Mouse (Mus musculus): ENCODE measurements around the gene Fam129a. TPM values are rescaled to one million over a fixed set of nuclear protein-coding genes. Genes with fewer than 3 reads are reported as not detected.

Gene Fam129a
- polyA plus RNA-seq, 1 experiment from 2014 or later, result 13.1 TPM

DNA sequence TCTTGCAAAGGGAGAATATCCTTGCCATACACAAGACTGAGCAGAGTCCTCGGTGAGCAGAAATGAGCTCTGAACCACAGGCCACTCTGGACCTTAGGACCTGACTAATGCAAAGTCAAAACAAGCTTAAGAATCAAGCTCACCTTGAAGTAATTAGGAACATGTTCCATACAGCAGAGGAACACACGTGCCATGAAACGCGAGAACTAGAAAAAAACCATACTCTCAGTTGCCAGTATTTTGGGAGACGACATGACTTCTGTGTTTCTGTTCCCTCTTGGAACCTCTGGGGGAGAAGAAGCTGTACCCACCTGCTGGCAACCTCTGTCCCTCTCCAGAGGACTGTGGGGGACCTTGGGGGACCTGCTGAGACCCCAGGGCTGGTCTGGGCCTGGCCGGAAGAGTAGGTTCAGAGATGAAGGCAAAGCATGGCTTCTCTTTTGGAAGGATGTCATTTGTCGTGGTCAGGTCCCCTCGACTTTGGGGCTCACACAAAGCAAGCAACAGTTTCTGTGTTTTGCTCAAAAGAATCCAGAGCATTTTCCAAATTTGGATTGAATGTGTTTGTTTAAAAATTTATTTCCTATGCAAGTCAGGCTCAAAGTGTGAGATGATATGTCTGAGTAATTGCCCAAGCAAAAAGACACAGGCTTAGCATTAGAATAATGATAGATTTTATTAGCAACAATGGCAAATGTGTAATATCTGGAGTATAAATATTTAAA, 12.6 kb downstream of the Fam129a start:
- H3K27me3 ChIP-seq (replicated peaks; ENCODE audit: insufficient read depth, low read length), result no peaks in the 10 kb centered on the region
- ATAC-seq, result no peak; the same call in 1 of the 2 replicates
- H3K36me3 ChIP-seq (ENCODE audit: insufficient read depth, low read length), result no peaks in the 10 kb centered on the region
- H3K9ac ChIP-seq (replicated peaks; ENCODE audit: low read depth), result no peak overlapping the region
- no peaks in the 10 kb centered on the region for H3K9me3 ChIP-seq (ENCODE audit: low read length)
- no peak overlapping the region for H3K4me2 ChIP-seq (replicated peaks; ENCODE audit: low read depth, low read length)
- H3K4me1 ChIP-seq (ENCODE audit: insufficient read depth, low read depth, low read length), result 0 out of 2 replicates have a peak, but pooled peaks cover 4% of the 10 kb centered on the region
- peak; percentile 40 for DNase-seq (ENCODE audit: low spot score)
- no peak overlapping the region for H3K27ac ChIP-seq (ENCODE audit: low read length)
- TF ChIP-seq EP300 (IDR thresholded peaks at IDR 0.05), result peak; percentile 49; the same call in 1 of the 2 replicates
- TF ChIP-seq CTCF (IDR thresholded peaks at IDR 0.05), result no peak
- H3K4me3 ChIP-seq (ENCODE audit: low read depth, low read length), result no peak overlapping the region
- WGBS, result 58% methylated on average over 8 of the region's 8 CpGs

DNA sequence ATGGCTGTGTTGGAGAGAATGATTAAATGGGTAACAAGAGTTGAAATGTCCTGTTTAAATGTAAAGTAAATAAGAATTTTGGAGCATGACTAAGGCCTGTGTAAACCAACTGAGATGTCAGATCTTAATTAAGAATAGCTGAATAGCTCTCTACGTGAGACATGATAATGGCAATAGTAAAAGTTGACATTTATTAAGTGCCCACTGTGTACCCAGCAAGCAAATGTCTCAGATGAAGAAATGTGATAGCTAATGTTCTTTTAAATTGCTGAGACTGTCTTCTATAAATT, 13.1 kb downstream of the Fam129a start:
- no peak overlapping the region for H3K4me2 ChIP-seq (replicated peaks; ENCODE audit: low read depth, low read length)
- H3K4me1 ChIP-seq (ENCODE audit: insufficient read depth, low read depth, low read length), result 0 out of 2 replicates have a peak, but pooled peaks cover 4% of the 10 kb centered on the region
- no peak overlapping the region for H3K27ac ChIP-seq (ENCODE audit: low read length)
- no peaks in the 10 kb centered on the region for H3K27me3 ChIP-seq (replicated peaks; ENCODE audit: insufficient read depth, low read length)
- peak; percentile 48 for ATAC-seq
- no peak for DNase-seq (ENCODE audit: low spot score)
- TF ChIP-seq EP300 (IDR thresholded peaks at IDR 0.05), result no peak
- TF ChIP-seq CTCF (IDR thresholded peaks at IDR 0.05), result no peak
- no peaks in the 10 kb centered on the region for H3K9me3 ChIP-seq (ENCODE audit: low read length)
- no peak overlapping the region for H3K4me3 ChIP-seq (ENCODE audit: low read depth, low read length)
- 22% methylated on average over 1 of the region's 1 CpGs for WGBS
- H3K36me3 ChIP-seq (ENCODE audit: insufficient read depth, low read length), result no peaks in the 10 kb centered on the region
- H3K9ac ChIP-seq (replicated peaks; ENCODE audit: low read depth), result no peak overlapping the region

DNA sequence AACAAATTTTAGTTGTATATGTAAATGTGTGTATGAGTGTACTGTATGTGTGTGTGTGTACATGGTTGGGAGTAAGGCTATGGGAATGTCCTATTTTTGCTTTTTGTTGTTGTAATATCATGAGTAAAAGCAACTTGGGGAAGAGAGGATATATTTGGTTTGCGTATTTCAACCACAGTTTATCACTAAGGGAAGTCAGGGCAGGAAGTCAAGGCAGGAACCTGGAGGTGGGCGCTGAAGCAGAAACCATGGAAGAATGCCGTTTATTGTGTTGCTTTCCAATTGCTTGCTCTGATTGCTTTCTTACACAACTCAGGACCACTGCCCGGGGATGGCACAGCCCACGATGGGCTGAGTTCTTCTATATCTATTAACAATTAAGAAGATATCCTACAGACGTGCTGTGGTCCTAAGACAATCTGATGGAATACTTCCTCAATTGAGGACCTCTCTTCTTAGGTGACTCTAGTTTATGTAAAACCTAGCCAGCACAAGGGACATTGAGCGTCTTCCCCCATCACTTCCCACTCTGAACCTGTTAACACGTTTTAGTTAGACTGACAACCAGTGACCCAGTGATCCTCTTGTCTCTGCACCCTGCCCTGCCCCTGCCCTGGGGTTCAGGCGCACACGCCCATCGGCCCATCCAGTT, 13.7 kb downstream of the Fam129a start:
- Histone ChIP-seq H3K4me2 (replicated peaks; ENCODE audit: low read depth, low read length) (no peak overlapping the region), H3K9ac (replicated peaks; ENCODE audit: low read depth) (no peak overlapping the region), H3K27me3 (replicated peaks; ENCODE audit: insufficient read depth, low read length) (no peaks in the 10 kb centered on the region), H3K36me3 (ENCODE audit: insufficient read depth, low read length) (no peaks in the 10 kb centered on the region), H3K4me3 (ENCODE audit: low read depth, low read length) (no peak overlapping the region), H3K27ac (ENCODE audit: low read length) (no peak overlapping the region), H3K4me1 (ENCODE audit: insufficient read depth, low read depth, low read length) (0 out of 2 replicates have a peak, but pooled peaks cover 4% of the 10 kb centered on the region), H3K9me3 (ENCODE audit: low read length) (no peaks in the 10 kb centered on the region)
- no peak for TF ChIP-seq EP300 (IDR thresholded peaks at IDR 0.05)
- WGBS, result 59% methylated on average over 11 of the region's 11 CpGs
- ATAC-seq, result no peak
- peak; percentile 7 for DNase-seq (ENCODE audit: low spot score)

DNA sequence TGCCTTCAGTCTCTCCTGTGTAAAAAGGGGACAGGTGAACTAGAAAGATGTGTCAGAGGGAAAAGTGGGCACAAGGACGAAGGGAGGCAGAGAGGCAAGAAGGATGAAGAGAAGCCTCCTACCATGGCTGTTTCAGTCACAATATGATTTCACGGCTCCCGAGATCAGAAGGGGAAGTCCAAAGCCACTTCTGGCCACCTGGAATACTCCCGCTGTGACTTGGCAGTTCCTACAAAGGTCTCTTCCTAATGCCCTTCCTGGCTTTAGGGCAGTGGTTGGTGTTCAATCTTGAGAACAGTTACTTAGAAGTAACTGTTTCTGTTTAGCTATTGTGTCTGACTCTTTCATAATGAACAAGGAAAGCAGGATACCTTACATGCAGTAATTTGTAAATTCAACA, 14.7 kb downstream of the Fam129a start:
- Histone ChIP-seq H3K9ac (replicated peaks; ENCODE audit: low read depth) (no peak overlapping the region), H3K36me3 (ENCODE audit: insufficient read depth, low read length) (no peaks in the 10 kb centered on the region), H3K27me3 (replicated peaks; ENCODE audit: insufficient read depth, low read length) (no peaks in the 10 kb centered on the region), H3K9me3 (ENCODE audit: low read length) (no peaks in the 10 kb centered on the region), H3K4me1 (ENCODE audit: insufficient read depth, low read depth, low read length) (0 out of 2 replicates have a peak, but pooled peaks cover 4% of the 10 kb centered on the region), H3K4me2 (replicated peaks; ENCODE audit: low read depth, low read length) (no peak overlapping the region), H3K4me3 (ENCODE audit: low read depth, low read length) (no peak overlapping the region), H3K27ac (ENCODE audit: low read length) (no peak overlapping the region)
- DNase-seq (ENCODE audit: low spot score) (no peak), ATAC-seq (no peak)
- TF ChIP-seq EP300 (IDR thresholded peaks at IDR 0.05), result no peak
- no peak for TF ChIP-seq CTCF (IDR thresholded peaks at IDR 0.05)
- 70% methylated on average over 4 of the region's 4 CpGs for WGBS

DNA sequence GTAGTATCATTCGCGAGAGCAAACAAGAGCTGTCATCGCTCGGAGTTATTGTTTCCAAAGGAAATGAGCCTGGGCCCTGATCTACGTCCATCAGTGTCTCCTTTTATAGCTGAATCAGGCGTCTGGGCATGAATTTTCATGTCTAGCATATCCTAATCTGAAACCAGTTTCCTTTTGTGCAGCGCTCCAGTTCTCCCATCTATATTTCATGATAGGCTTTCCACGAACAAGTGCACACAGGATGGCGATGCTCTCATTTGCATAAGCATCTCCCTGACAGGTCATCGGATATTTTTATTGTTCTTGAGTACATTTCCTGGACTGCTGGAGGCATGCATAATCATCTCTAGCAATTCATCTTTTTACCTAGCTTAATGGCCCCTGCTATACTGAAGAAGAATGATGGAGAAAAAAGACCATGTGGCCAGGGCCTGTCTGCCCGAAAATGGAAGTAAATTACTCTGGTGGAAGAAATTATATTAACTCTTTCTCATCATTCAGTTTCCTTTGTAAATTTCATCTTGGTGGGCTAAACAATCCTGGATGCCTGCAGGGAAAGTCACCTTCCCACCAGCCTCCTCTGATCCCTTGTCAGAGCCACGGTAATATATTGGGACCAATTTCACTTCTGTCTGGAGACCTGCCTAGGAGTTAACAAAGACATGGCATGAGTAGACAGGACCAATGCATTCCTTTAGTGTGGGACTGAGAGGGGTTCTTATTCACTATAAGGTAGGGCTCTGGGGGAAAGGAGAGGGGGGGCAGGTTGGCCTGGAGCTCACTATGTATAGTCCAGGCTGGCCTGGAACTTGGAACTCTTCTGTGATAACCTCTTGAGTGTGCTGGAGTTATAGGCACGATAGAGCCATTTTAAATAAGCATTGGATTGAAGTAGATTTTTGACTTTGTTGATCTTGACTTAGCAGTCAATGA, 21.4 kb downstream of the Fam129a start:
- Histone ChIP-seq H3K27me3 (replicated peaks; ENCODE audit: insufficient read depth, low read length) (no peaks in the 10 kb centered on the region), H3K9ac (replicated peaks; ENCODE audit: low read depth) (no peak overlapping the region), H3K27ac (ENCODE audit: low read length) (no peak overlapping the region), H3K4me2 (replicated peaks; ENCODE audit: low read depth, low read length) (no peak overlapping the region), H3K36me3 (ENCODE audit: insufficient read depth, low read length) (no peaks in the 10 kb centered on the region), H3K9me3 (ENCODE audit: low read length) (no peaks in the 10 kb centered on the region), H3K4me3 (ENCODE audit: low read depth, low read length) (no peak overlapping the region), H3K4me1 (ENCODE audit: insufficient read depth, low read depth, low read length) (no peaks in the 10 kb centered on the region)
- DNase-seq (ENCODE audit: low spot score) (no peak), ATAC-seq (no peak)
- WGBS, result 59% methylated on average over 13 of the region's 13 CpGs
- TF ChIP-seq CTCF (IDR thresholded peaks at IDR 0.05) (no peak), EP300 (IDR thresholded peaks at IDR 0.05) (no peak)

DNA sequence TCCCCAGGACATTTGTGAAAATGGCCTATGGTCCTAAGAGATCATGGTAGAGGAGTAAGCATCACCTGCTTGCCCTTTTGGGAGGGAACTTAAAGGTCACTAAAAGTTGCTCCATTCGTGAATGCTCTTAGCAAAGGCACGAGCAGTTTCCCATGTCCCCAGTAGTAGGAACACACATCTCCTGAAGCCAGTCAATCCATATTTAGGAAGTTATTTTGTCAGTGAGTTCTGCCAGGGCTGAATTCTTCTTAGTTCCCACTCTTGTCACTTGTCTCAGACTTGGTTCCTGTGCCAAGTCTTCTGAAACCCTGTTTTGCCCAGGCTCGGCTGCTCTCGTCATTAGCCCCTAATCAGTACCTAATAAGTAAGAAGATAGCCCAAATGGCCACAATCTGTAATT, 23.9 kb downstream of the Fam129a start:
- no peak overlapping the region for H3K27ac ChIP-seq (ENCODE audit: low read length)
- H3K4me2 ChIP-seq (replicated peaks; ENCODE audit: low read depth, low read length), result no peak overlapping the region
- WGBS, result 83% methylated on average over 4 of the region's 4 CpGs
- ATAC-seq (no peak), DNase-seq (ENCODE audit: low spot score) (no peak)
- H3K36me3 ChIP-seq (ENCODE audit: insufficient read depth, low read length), result no peaks in the 10 kb centered on the region
- H3K27me3 ChIP-seq (replicated peaks; ENCODE audit: insufficient read depth, low read length), result no peaks in the 10 kb centered on the region
- no peaks in the 10 kb centered on the region for H3K9me3 ChIP-seq (ENCODE audit: low read length)
- no peak overlapping the region for H3K9ac ChIP-seq (replicated peaks; ENCODE audit: low read depth)
- TF ChIP-seq CTCF (IDR thresholded peaks at IDR 0.05), result no peak
- no peak for TF ChIP-seq EP300 (IDR thresholded peaks at IDR 0.05)
- H3K4me1 ChIP-seq (ENCODE audit: insufficient read depth, low read depth, low read length), result no peaks in the 10 kb centered on the region
- H3K4me3 ChIP-seq (ENCODE audit: low read depth, low read length), result no peak overlapping the region

All from lung, postnatal 0 days (tissue).